Comparison of ENCODE assay signal across 8 mouse cellular contexts in the genomic region with DNA sequence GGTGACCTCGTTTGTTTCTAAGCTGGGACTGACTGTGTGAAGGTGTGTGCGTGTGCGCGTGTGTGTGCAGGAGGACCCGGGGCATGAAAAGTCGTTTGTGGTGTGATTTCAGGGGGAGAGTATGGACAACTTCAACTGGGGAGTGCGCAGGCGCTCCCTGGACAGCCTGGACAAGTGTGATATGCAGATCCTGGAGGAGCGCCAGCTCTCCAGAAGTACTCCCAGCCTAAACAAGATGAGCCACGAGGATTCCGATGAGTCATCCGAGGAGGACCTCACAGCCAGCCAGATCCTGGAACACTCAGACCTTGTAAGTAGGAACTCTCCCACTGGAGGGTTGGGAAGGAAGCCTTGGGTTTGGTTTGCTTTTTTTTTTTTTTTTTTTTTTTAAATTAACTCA. TPM values are rescaled to one million over a fixed set of nuclear protein-coding genes. Genes with fewer than 3 reads are reported as not detected.
A peak's percentile ranks its signal among the peaks of the same experiment; 100 is the strongest.
DNase-seq lines count a peak whose midpoint lies in the region; TF ChIP-seq lines count a peak whose summit lies in the region.

No protein-coding gene starts in this region.

- in situ Hi-C loops in ES-E14 (cut with MboI; ENCODE audit: low sequenced_read_pairs in 2 of 2, unreplicated experiment in 2 of 2), result no loop called here

- H3K9ac ChIP-seq in ES-E14 (ENCODE audit: insufficient read depth, low read depth, low read length, poor library complexity, severe bottlenecking), result no peak overlapping the region

- DNase-seq in ES-E14 (ENCODE audit: low read depth, low spot score), result no peak
- peak; percentile 84 for DNase-seq in adrenal gland, postnatal 25 days
- peak; percentile 83 to 87 for DNase-seq in frontal cortex, adult 2 months (ENCODE audit: extremely low spot score in 1 of 2, low spot score in 1 of 2)
- DNase-seq in heart, postnatal 14 days, result peak; percentile 90 to 93
- DNase-seq in left cerebral cortex, adult 11 months (ENCODE audit: low spot score), result peak; percentile 55
- peak; percentile 91 for DNase-seq in lung, postnatal 14 days
- DNase-seq in testis, postnatal 10 days (ENCODE audit: low spot score), result peak; percentile 87
- DNase-seq in thymus, postnatal 0 days (ENCODE audit: low spot score), result no peak

- no peak overlapping the region for H3K27ac ChIP-seq in ES-E14 (ENCODE audit: insufficient read depth, low read depth, low read length, poor library complexity, severe bottlenecking)

- no peaks in the 10 kb centered on the region for H3K9me3 ChIP-seq in ES-E14 (ENCODE audit: control insufficient read depth, insufficient read depth, low read depth, low read length)

- no peaks in the 10 kb centered on the region for H3K36me3 ChIP-seq in ES-E14 (ENCODE audit: control insufficient read depth, insufficient read depth, low read length, poor library complexity, severe bottlenecking)

- H3K4me3 ChIP-seq in ES-E14 (ENCODE audit: insufficient read depth in 1 of 2, low read depth in 1 of 2, low read length in 2 of 2, poor library complexity in 1 of 2, severe bottlenecking in 1 of 2), result no peak overlapping the region

- intact Hi-C loops in heart, postnatal 14 days (cut with DNase I), result no loop called here

- H3K4me1 ChIP-seq in ES-E14 (ENCODE audit: control insufficient read depth in 2 of 2, insufficient read depth in 2 of 2, low read length in 2 of 2, poor library complexity in 1 of 2), result no peaks in the 10 kb centered on the region; a peak in 1 of 4 replicates

TF ChIP-seq in ES-E14, 5 proteins besides CTCF, POLR2A, EP300 and RAD21:
- TF ChIP-seq HCFC1 (IDR thresholded peaks at IDR 0.05; ENCODE audit: borderline replicate concordance, insufficient read depth, low read length) (no peak), ZNF384 (IDR thresholded peaks at IDR 0.05; ENCODE audit: low read depth, low read length) (0 out of 2 replicates have a peak, but pooled peaks have one; percentile 32)

RNA-seq across cellular contexts. Expression of a gene that starts 51.8 kb away (rescaled TPM):
- total RNA-seq in ES-E14 (2012; rRNA removed), result not detected in 2 replicates
- not detected in 2 replicates for total RNA-seq in adrenal gland, postnatal 25 days (2021)
- 0.10 and 0.48 TPM in 2 replicates for polyA plus RNA-seq in frontal cortex, adult 2 months (2012; rRNA removed)
- not detected for total RNA-seq in heart, postnatal 14 days (2021)
- not detected in 2 replicates for polyA plus RNA-seq in thymus, postnatal 0 days (2015; fragmentation: Nextera tagmentation; extraction: Ambion mirVana)

RNA-seq across cellular contexts. Expression of a gene that starts 56.3 kb away (rescaled TPM):
- total RNA-seq in ES-E14 (2012; rRNA removed), result 49.7 and 77.9 TPM in 2 replicates
- total RNA-seq in adrenal gland, postnatal 25 days (2021), result 9.5 and 14.4 TPM in 2 replicates
- 6.6 and 9.4 TPM in 2 replicates for polyA plus RNA-seq in frontal cortex, adult 2 months (2012; rRNA removed)
- 1 to 10 TPM; 4.4 TPM for total RNA-seq in heart, postnatal 14 days (2021)
- polyA plus RNA-seq in thymus, postnatal 0 days (2015; fragmentation: Nextera tagmentation; extraction: Ambion mirVana), result 16.5 and 23.0 TPM in 2 replicates

Comparison
In these comparisons a context has a peak if more than half of its experiments do, and no peak if none do; other contexts are left out.
1. DNase-seq: peak in adrenal gland, postnatal 25 days (single experiment), frontal cortex, adult 2 months (2 of 2), heart, postnatal 14 days (2 of 2), left cerebral cortex, adult 11 months (single experiment), lung, postnatal 14 days (single experiment) and testis, postnatal 10 days (single experiment); none in ES-E14 (single experiment) and thymus, postnatal 0 days (single experiment).